Comparison of ENCODE assay signal across 25 mouse cellular contexts in genomic region chr14:54457907-54458569, GRCm38 (mm10).
"Had no signal": no experiment of that assay in that cellular context is flagged by ENCODE, and none has a peak within 500 bp of the region (broad histone marks: within the 10 kb centered on the region; RNA-seq: fewer than 3 reads in every experiment).

No protein-coding gene starts in this region.

- H3K4me1 ChIP-seq: heart, embryonic 10.5 days; heart, embryonic 12.5 days; hindbrain, embryonic 10.5 days; hindbrain, embryonic 12.5 days; kidney, embryonic 15.5 days; limb, embryonic 10.5 days; limb, embryonic 12.5 days had no signal

- ATAC-seq: hindbrain, embryonic 16.5 days; inflammation-experienced regulatory T-cells, adult 6 months; intestine, embryonic 15.5 days; intestine, postnatal 0 days had no signal

- DNase-seq: gastrocnemius, adult 2 months; gastrocnemius, postnatal 10 days; gastrocnemius, postnatal 25 days; heart, adult 18-20 months; heart, postnatal 10 days; heart, postnatal 4 days; kidney, adult 18-20 months; kidney, adult 9 months; kidney, postnatal 25 days; kidney, postnatal 4 days had no signal

- H3K27ac ChIP-seq: gastrocnemius, adult 2 months; heart, embryonic 10.5 days; hindbrain, embryonic 10.5 days; hindbrain, embryonic 12.5 days; hindbrain, embryonic 14.5 days; intestine, embryonic 15.5 days; kidney, embryonic 15.5 days; kidney, postnatal 0 days; layer of hippocampus, adult 2 months; left cerebral cortex, adult 2 months; limb, embryonic 10.5 days; limb, embryonic 12.5 days had no signal

- H3K4me3 ChIP-seq: gastrocnemius, adult 2 months; heart, embryonic 10.5 days; heart, embryonic 12.5 days; hindbrain, embryonic 10.5 days; hindbrain, embryonic 12.5 days; intestine, embryonic 15.5 days; kidney, embryonic 15.5 days; layer of hippocampus, adult 2 months; left cerebral cortex, adult 2 months; limb, embryonic 10.5 days; limb, embryonic 12.5 days had no signal

- H3K4me2 ChIP-seq: heart, embryonic 12.5 days; hindbrain, embryonic 12.5 days; hindbrain, embryonic 14.5 days; intestine, embryonic 15.5 days; kidney, embryonic 15.5 days; limb, embryonic 12.5 days had no signal

- H3K9ac ChIP-seq: heart, embryonic 12.5 days; hindbrain, embryonic 12.5 days; hindbrain, embryonic 14.5 days; intestine, embryonic 15.5 days; kidney, embryonic 15.5 days; limb, embryonic 12.5 days had no signal

- H3K9me3 ChIP-seq: heart, embryonic 10.5 days; heart, embryonic 12.5 days; hindbrain, embryonic 10.5 days; hindbrain, embryonic 12.5 days; intestine, embryonic 15.5 days; kidney, embryonic 15.5 days; limb, embryonic 10.5 days; limb, embryonic 12.5 days had no signal

- H3K36me3 ChIP-seq: heart, embryonic 10.5 days; heart, embryonic 12.5 days; hindbrain, embryonic 10.5 days; hindbrain, embryonic 12.5 days; intestine, embryonic 15.5 days; kidney, embryonic 15.5 days; limb, embryonic 10.5 days; limb, embryonic 12.5 days had no signal

- H3K27me3 ChIP-seq: heart, embryonic 12.5 days; hindbrain, embryonic 12.5 days; intestine, embryonic 15.5 days; kidney, embryonic 15.5 days; limb, embryonic 12.5 days had no signal
